Mouse (Mus musculus): ENCODE measurements around the gene Rab5if.

GRCm38 (mm10) chr2:156882431-156883001 lies 19.6 kb downstream of the Rab5if start:
- TF ChIP-seq CTCF (IDR thresholded peaks at IDR 0.05; ENCODE audit: low read depth) (no peak), EP300 (optimal IDR thresholded peaks at IDR 0.05) (no peak)
